Mouse (Mus musculus) frontal cortex, postnatal 14 days (tissue): Measurements from ENCODE around the gene Saal1.
A peak's percentile ranks its signal among the peaks of the same experiment; 100 is the strongest.
"Not testable (repeated sequence)": the region's sequence is repeated elsewhere in the genome, so short reads cannot be mapped to it uniquely, and the experiment has no call there.

Source experiments
- DNase-seq, 2 experiments: peaks; one replicate each; pipeline ENCODE4 v3.0.0; 2022; ENCODE audit warnings: low spot score in 2 of 2

Saal1 gene

GRCm38 (mm10) chr7:46686827-46687226, 23.7 kb downstream of the Saal1 start:
- DNase-seq, result no peak

- no peak for DNase-seq
Observed at GRCm38 (mm10) chr7:46680732-46681131, 29.7 kb downstream of the Saal1 start.

- not testable (repeated sequence) for DNase-seq
Observed at GRCm38 (mm10) chr7:46679044-46679443, 31.4 kb downstream of the Saal1 start.

- DNase-seq, result no peak
Observed at GRCm38 (mm10) chr7:46678417-46678816, 32.1 kb downstream of the Saal1 start.

DNA sequence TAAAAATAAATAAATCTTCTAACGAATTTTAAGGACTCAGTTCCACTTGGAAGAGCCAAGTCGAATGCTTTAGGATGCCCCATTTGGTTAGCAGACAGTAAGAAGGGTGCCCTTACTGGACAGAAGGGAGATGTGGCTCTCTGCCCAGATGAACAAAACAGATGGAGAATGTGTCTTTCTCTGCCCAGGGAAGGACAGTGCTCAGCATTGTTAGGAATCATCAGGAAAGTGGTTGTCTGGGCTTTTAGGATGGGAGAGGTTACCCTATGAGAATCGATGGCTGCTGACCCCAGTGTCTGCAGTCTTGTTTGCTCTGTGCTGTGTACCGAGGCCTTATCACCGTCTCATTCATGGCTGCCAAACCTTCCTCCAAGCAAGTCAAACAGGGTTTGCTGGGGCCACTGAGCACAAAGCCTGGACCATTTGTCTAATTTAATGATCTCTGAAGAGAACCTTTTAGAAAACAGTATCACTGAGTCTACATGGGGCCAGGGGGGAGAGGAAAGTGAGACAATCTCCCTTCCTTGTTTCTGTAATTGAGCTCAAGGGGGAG, 33.6 kb downstream of the Saal1 start:
- DNase-seq, result no peak

GRCm38 (mm10) chr7:46675886-46676285, 34.6 kb downstream of the Saal1 start:
- no peak for DNase-seq

GRCm38 (mm10) chr7:46675061-46675460, 35.4 kb downstream of the Saal1 start:
- DNase-seq, result no peak

GRCm38 (mm10) chr7:46672160-46672672, 38.3 kb downstream of the Saal1 start, which contains the start of gene Tph1:
Gene Tph1, minus strand, starts transcription at chr7:46672537.
- DNase-seq, result no peak

DNA sequence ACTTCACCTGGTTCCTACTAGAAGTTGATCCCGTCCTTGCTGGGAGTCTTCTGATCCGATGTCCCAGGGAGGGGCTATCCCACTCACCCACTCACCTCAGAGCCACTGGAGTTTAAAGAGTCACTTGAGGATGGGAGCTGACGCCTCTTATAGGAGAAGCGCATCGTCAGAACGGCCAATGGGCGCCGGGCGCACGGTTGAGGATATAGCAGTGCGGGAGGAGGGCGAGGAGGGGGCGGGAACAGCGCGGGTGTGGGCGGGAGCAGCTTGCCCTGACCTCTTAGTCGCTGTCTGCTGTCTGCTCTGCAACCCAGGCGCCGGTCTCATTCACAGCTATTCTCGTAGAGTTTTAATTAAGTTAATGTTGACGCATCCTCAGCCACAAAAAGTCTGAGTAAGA, 43.2 kb downstream of the Saal1 start:
- no peak for DNase-seq

DNA sequence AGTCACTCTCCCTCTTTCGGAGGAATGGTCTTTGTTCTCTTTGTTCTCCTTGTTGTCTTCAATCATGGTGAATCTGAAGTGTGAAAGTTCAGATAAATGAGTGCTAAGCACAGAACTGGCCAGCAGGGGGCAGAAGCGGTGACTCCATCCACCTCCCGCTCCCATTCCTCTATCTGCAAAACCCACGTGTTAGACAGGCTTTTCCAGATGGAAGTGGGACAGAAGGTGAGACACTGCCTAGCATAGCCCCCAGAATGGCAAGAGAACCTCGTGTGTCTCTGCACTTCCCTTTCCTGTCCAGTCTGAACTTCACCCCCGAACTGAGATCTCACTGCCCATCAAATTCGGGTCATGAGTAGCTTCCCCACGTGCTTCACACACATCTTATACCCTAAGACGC, 45.2 kb downstream of the Saal1 start:
- DNase-seq, result no peak

- no peak for DNase-seq
Observed at GRCm38 (mm10) chr7:46661591-46662090, 48.8 kb downstream of the Saal1 start.

GRCm38 (mm10) chr7:46652279-46652678, 58.2 kb downstream of the Saal1 start:
- DNase-seq, result no peak

DNA sequence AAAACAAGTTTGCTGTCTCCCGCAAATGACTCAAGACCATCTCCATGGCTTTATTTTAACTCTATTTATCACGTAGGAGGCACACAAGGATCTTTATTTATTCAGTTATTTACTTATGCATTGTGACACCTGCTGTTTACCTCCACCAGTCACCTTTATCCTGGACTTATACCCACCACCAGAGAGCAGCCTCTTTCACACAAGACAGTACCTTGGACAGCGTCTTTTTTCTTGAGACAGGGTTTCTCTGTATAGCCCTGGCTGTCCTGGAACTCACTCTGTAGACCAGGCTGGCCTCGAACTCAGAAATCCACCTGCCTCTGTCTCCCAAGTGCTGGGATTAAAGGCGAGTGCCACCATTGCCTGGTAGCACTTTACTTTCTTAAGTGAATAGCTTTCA, 60.2 kb downstream of the Saal1 start:
- not testable (repeated sequence) for DNase-seq

DNA sequence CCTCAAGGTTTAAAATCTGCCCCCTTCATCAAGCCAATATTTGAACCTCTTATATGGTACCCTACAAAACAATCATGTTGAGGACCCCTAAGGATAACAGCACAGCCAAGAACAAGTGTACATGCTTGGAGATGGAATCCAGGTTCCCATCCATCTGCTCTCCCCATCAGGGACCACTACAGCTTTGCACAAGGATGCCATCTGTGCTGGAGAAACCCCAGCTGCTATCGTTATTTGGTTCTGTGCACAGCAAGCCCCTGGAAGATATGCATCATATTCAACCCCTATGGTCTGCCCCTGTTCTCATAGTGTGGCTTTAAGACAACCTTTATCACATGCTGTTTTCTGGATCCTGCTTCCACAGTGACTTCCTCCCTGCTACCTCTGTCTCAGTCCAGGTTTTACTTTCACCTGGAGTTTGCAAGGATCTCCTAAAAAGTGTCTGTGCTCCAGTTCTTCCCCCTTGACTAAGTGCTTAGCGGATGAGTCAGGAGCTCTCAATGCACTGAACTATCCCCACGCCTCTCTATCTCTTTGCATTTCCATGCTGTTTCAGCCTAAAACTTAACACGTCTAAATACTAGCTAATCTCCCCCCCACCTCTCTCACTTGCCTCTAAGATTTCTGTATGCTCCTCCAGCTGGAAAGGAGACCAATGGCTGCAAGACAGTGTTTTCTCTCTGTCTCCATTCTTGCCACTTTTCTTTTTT, 61.9 kb downstream of the Saal1 start:
- DNase-seq, result no peak

GRCm38 (mm10) chr7:46643172-46643571, 67.3 kb downstream of the Saal1 start:
- DNase-seq, result no peak

GRCm38 (mm10) chr7:46640062-46640461, 70.4 kb downstream of the Saal1 start:
- no peak for DNase-seq

GRCm38 (mm10) chr7:46639692-46640031, 70.8 kb downstream of the Saal1 start, which contains the start of gene Sergef:
Gene Sergef, minus strand, starts transcription at chr7:46639807.
- peak; percentile 79 to 84 for DNase-seq

GRCm38 (mm10) chr7:46638889-46639691, 71.4 kb downstream of the Saal1 start:
- peak in 1 of 2 experiments; percentile 31 for DNase-seq
